Mouse (Mus musculus) adrenal gland, postnatal 0 days (tissue): ENCODE results near the gene Fgf10. TPM values are rescaled to one million over a fixed set of nuclear protein-coding genes. Genes with fewer than 3 reads are reported as not detected.

Experiments used
- polyA plus RNA-seq: library from polyadenylated mRNA; unstranded; fragments of >200 nt; fragmentation: Nextera tagmentation; extraction: Ambion mirVana; gene quantifications from 2 replicates; pipeline ENCODE4 v1.2.1, GENCODE M21; 2015

Gene Fgf10
- polyA plus RNA-seq = 1.8 and 2.1 TPM in 2 replicates

GRCm38 (mm10) chr13:118669491-118669890 is at the start of gene Fgf10:
Gene Fgf10, plus strand, starts transcription at chr13:118669791.

